Mouse (Mus musculus) left cerebral cortex, postnatal 10 days (tissue): ENCODE results near the gene Aldh6a1. TPM values are rescaled to one million over a fixed set of nuclear protein-coding genes. Genes with fewer than 3 reads are reported as not detected.

Source experiments
- DNase-seq, 2 experiments: peaks; one replicate each; pipeline ENCODE4 v3.0.0; 2021 to 2022; ENCODE audit warnings: low spot score in 2 of 2, mixed read lengths in 1 of 2; ENCODE audit errors: extremely low spot score in 1 of 2
- intact Hi-C: fragments of 180-260 bp; cut with DNase I; formaldehyde crosslinking; loops from one replicate; pipeline ENCODE4 v1.15.1; 2025
- total RNA-seq, 2 experiments: library from RNA; stranded (reverse); gene quantifications; 2 replicates each; pipeline ENCODE4 v1.2.3; 2021

Aldh6a1 gene
- total RNA-seq, 2 experiments from 2014 or later = 29.5 to 32.5 TPM

DNA sequence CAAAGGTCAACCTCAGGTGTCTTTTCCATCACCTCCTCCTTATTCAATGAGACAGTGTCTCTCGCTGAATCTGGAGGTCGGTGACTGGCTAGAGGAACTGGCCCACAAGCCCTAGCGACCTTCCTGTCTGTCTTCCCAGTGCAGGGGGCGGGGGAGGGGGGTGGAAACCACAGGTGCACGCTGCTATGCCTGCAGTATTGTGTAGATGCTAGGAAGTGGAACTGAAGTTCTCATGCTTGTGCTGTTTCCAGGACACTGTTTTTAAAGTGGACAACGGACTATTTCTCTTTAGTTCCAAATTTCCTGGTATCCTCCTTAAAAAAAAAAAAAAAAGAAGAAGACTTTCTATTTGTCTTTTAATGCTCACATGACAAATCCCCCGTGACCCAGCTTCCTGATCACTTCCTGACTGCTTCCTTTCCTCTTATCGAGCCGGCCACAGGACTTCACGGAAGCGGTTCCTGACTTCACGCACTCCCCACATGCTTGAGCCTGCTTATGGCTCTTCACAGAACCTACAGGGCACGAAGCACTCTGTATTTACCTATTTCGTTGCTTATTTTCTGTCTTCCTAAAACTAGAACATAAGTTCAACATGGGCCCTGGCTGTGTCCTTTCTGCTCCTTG, 61.9 kb downstream of the Aldh6a1 start:
- intact Hi-C loops = no loop called here
- DNase-seq = no peak

DNA sequence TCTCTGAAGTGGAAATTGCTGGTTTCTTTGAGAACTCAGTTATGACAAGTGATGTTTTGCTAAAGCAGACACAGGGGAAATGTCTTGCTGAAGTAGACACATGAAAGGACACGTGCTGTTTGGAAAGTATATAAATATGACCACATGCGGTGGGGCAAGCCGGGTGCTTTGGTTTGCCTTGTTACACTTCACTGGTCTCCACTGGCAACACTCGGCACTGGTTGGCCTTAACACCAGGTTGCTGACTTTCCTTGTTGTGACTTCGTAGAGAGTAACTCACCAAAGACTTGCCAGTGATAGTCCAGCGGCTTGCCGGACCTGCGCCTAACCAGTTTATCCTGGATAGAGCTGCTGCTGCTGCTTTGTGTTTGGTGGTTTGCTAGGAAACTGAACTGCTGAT, 62.7 kb downstream of the Aldh6a1 start:
- intact Hi-C loops = no loop called here

DNA sequence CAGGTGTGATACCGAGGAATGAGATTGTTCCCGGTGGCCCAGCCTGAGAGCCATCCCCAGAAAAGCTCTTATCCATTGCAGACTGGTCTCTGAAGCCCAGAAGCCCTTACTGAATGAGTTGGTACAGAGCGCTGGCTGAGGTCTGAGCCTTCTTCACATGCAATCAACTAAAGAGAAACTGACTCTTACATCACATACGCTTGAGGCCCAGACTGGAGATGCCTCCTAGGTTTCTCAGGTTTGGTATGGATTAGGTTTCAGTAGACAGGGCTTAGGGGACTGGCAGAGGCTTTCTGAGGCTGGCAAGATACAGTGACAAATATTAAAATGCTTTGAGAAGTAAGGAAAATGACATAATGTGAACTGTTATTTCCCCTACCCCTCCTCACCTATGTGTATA, 65.4 kb downstream of the Aldh6a1 start:
- DNase-seq = no peak
- intact Hi-C loops = no loop called here

More for the DNA sequence above, 62.7 kb downstream of the Aldh6a1 start:
- DNase-seq = no peak

DNA sequence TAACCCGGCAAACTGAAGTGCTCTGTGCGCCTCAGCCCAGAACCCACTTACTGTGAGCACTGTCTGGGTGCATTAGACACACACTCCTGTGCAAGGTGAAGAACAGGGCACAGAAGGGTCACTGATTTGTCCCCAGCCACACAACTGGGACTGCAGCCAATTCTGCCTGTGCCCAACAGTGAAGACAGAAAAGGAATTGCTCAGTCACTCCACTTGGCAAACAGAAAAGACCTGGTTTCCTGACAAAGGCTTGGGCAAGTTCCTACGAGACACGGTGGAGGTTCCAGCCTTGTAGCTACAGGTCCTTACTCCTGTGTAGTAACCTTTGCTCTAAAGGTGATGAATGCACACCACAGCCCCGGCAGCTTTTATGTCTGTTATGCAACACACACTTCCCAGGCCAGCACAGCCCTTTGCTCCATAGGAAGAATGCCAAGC, 66.1 kb downstream of the Aldh6a1 start:
- intact Hi-C loops = no loop called here
- no peak for DNase-seq

DNA sequence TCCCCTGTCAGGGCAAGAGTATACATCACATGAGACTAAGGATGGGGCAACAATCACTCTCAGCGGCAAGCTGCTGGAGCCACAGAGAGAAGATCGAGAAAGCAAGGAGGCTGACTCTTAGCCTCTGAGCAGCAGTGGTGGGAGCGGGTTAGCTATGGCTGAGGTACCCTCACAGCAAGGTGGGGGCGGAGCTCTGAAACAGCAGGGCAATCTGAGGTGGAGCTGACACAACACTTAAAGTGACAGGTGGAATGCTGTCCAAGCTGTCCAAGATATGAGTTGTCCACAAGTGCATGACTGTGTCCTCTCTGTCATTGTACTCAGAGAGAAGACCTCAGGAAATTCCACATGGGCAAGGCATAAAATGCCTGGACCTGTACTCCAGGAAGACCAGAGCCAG, 68.4 kb downstream of the Aldh6a1 start:
- DNase-seq = no peak

More for the DNA sequence above, 68.4 kb downstream of the Aldh6a1 start:
- intact Hi-C loops = no loop called here

Other genes starting within 250 kb of the Aldh6a1 start
- 10 to 100 TPM; 12.3 to 13.5 TPM for gene Elmsan1, start 232.1 kb downstream of the Aldh6a1 start, total RNA-seq
- 10 to 100 TPM; 29.7 to 33.7 TPM for gene Ptgr2, start 165.8 kb downstream of the Aldh6a1 start, total RNA-seq
- 10 to 100 TPM; 35.0 to 36.5 TPM for gene Zfp410, start 134.2 kb downstream of the Aldh6a1 start, total RNA-seq
- 10 to 100 TPM; 21.8 to 22.4 TPM for gene Coq6, start 89.3 kb downstream of the Aldh6a1 start, total RNA-seq
- gene Fam161b, start 89.2 kb downstream of the Aldh6a1 start, total RNA-seq = 1 to 10 TPM; 9.6 TPM
- gene Entpd5, start 42.0 kb downstream of the Aldh6a1 start, total RNA-seq = 10 to 100 TPM; 20.6 to 23.4 TPM
- 1 to 10 TPM; 5.6 to 6.9 TPM for gene Bbof1, start 41.9 kb downstream of the Aldh6a1 start, total RNA-seq
- 10 to 100 TPM in 1 of 2 experiments, 1 to 10 TPM in 1; 8.4 to 10.7 TPM for gene Rnf113a2, start 33.8 kb downstream of the Aldh6a1 start, total RNA-seq
- 10 to 100 TPM; 16.0 to 16.8 TPM for gene Lin52, start 418 bp upstream of the Aldh6a1 start, total RNA-seq
- gene Vsx2, start 118.8 kb upstream of the Aldh6a1 start, total RNA-seq = under 1 TPM; 0.39 TPM
- 10 to 100 TPM; 10.6 to 10.8 TPM for gene Abcd4, start 166.4 kb upstream of the Aldh6a1 start, total RNA-seq
- under 1 TPM in 1 of 2 experiments, not detected in 1; 0.11 TPM for gene Vrtn, start 190.0 kb upstream of the Aldh6a1 start, total RNA-seq
- 10 to 100 TPM; 23.5 to 32.1 TPM for gene Syndig1l, start 247.8 kb upstream of the Aldh6a1 start, total RNA-seq